Mouse (Mus musculus) bone marrow macrophage, adult 2 months (primary cell): ENCODE results near the gene Myh9.

Source experiments
- CTCF ChIP-seq: IDR thresholded peaks from 2 replicates; pipeline ENCODE4 v1.5.1; 2012; ENCODE audit warnings: low read depth, mild to moderate bottlenecking, low read length, moderate library complexity
- POLR2A ChIP-seq: IDR thresholded peaks from 2 replicates; pipeline ENCODE4 v1.6.1; 2012; ENCODE audit warnings: mild to moderate bottlenecking, low read depth, low read length, borderline replicate concordance

- TF ChIP-seq CTCF: no peak
- TF ChIP-seq POLR2A: no peak
Measured at GRCm38 (mm10) chr15:77731605-77732004, 110.4 kb downstream of the Myh9 start.
